ENCODE assay signal across 25 mouse cellular contexts in genomic region chr7:49686992-49687391, GRCm38 (mm10). TPM values are rescaled to one million over a fixed set of nuclear protein-coding genes. Genes with fewer than 3 reads are reported as not detected.
A peak's percentile ranks its signal among the peaks of the same experiment; 100 is the strongest.
DNase-seq lines count a peak whose midpoint lies in the region; ATAC-seq and TF ChIP-seq lines count a peak whose summit lies in the region.
"Had no signal": no experiment of that assay in that cellular context is flagged by ENCODE, and none has a peak within 500 bp of the region (broad histone marks: within the 10 kb centered on the region; RNA-seq: fewer than 3 reads in every experiment).

No protein-coding gene starts in this region.

- no peaks in the 10 kb centered on the region for H3K9me3 ChIP-seq in forebrain, embryonic 13.5 days (replicated peaks)
- H3K9me3 ChIP-seq in forebrain, postnatal 0 days (ENCODE audit: low read length), result no peaks in the 10 kb centered on the region
- H3K9me3 ChIP-seq in lung, postnatal 0 days (ENCODE audit: low read length), result no peaks in the 10 kb centered on the region
- H3K9me3 ChIP-seq in embryonic facial prominence, embryonic 10.5 days, result no peaks in the 10 kb centered on the region
- no peaks in the 10 kb centered on the region for H3K9me3 ChIP-seq in neural tube, embryonic 12.5 days
- H3K9me3 ChIP-seq: embryonic facial prominence, embryonic 15.5 days; heart, embryonic 10.5 days; liver, embryonic 12.5 days had no signal

- ATAC-seq in forebrain, embryonic 13.5 days, result 0 out of 2 replicates have a peak, but pooled peaks have one; percentile 38
- no peak for ATAC-seq in forebrain, postnatal 0 days
- no peak for ATAC-seq in lung, postnatal 0 days
- ATAC-seq in neural tube, embryonic 12.5 days (ENCODE audit: low FRiP score, low read depth), result 0 out of 2 replicates have a peak, but pooled peaks have one; percentile 21
- ATAC-seq: intestine, embryonic 16.5 days; liver, embryonic 12.5 days; Patski had no signal

- H3K27ac ChIP-seq in forebrain, embryonic 13.5 days, result no peak overlapping the region
- H3K27ac ChIP-seq in forebrain, postnatal 0 days (ENCODE audit: low read depth, low read length), result no peak overlapping the region
- H3K27ac ChIP-seq in lung, postnatal 0 days (ENCODE audit: low read length), result no peak overlapping the region
- no peak overlapping the region for H3K27ac ChIP-seq in embryonic facial prominence, embryonic 10.5 days (replicated peaks)
- H3K27ac ChIP-seq in neural tube, embryonic 12.5 days, result no peak overlapping the region
- H3K27ac ChIP-seq: embryonic facial prominence, embryonic 15.5 days; heart, embryonic 10.5 days; liver, embryonic 12.5 days had no signal

- WGBS in forebrain, embryonic 13.5 days, result 8% methylated on average over 11 of the region's 11 CpGs
- 10% methylated on average over 11 of the region's 11 CpGs for WGBS in forebrain, postnatal 0 days
- WGBS in lung, postnatal 0 days, result 25% methylated on average over 11 of the region's 11 CpGs
- 18% methylated on average over 11 of the region's 11 CpGs for WGBS in embryonic facial prominence, embryonic 10.5 days
- 15% methylated on average over 11 of the region's 11 CpGs for WGBS in neural tube, embryonic 12.5 days

- no peak for TF ChIP-seq CTCF in forebrain, postnatal 0 days (IDR thresholded peaks at IDR 0.05; ENCODE audit: low read depth)
- TF ChIP-seq CTCF in lung, postnatal 0 days (IDR thresholded peaks at IDR 0.05), result no peak

- no peak overlapping the region for H3K4me2 ChIP-seq in forebrain, embryonic 13.5 days
- no peak overlapping the region for H3K4me2 ChIP-seq in forebrain, postnatal 0 days (ENCODE audit: low read depth)
- no peak overlapping the region for H3K4me2 ChIP-seq in lung, postnatal 0 days (replicated peaks; ENCODE audit: low read depth, low read length)
- H3K4me2 ChIP-seq in neural tube, embryonic 12.5 days (replicated peaks), result no peak overlapping the region
- H3K4me2 ChIP-seq: embryonic facial prominence, embryonic 15.5 days; liver, embryonic 12.5 days had no signal

- no peak overlapping the region for H3K9ac ChIP-seq in forebrain, embryonic 13.5 days
- no peak overlapping the region for H3K9ac ChIP-seq in forebrain, postnatal 0 days
- no peak overlapping the region for H3K9ac ChIP-seq in lung, postnatal 0 days (replicated peaks; ENCODE audit: low read depth)
- H3K9ac ChIP-seq in neural tube, embryonic 12.5 days, result no peak overlapping the region
- H3K9ac ChIP-seq: embryonic facial prominence, embryonic 15.5 days; liver, embryonic 12.5 days had no signal

- H3K36me3 ChIP-seq in forebrain, embryonic 13.5 days (ENCODE audit: poor library complexity, severe bottlenecking), result no peaks in the 10 kb centered on the region
- no peaks in the 10 kb centered on the region for H3K36me3 ChIP-seq in forebrain, postnatal 0 days (ENCODE audit: insufficient read depth)
- H3K36me3 ChIP-seq in lung, postnatal 0 days (ENCODE audit: insufficient read depth, low read length), result no peaks in the 10 kb centered on the region
- no peaks in the 10 kb centered on the region for H3K36me3 ChIP-seq in embryonic facial prominence, embryonic 10.5 days (replicated peaks)
- no peaks in the 10 kb centered on the region for H3K36me3 ChIP-seq in neural tube, embryonic 12.5 days
- H3K36me3 ChIP-seq: embryonic facial prominence, embryonic 15.5 days; heart, embryonic 10.5 days; liver, embryonic 12.5 days had no signal

- no peak for TF ChIP-seq EP300 in lung, postnatal 0 days (IDR thresholded peaks at IDR 0.05)

- DNase-seq in forebrain, postnatal 0 days, result no peak
- DNase-seq in lung, postnatal 0 days (ENCODE audit: low spot score), result peak; percentile 22
- no peak for DNase-seq in lung, postnatal 4 days
- DNase-seq in embryonic facial prominence, embryonic 10.5 days (ENCODE audit: low spot score), result peak; percentile 33
- no peak for DNase-seq in spleen, postnatal 4 days (ENCODE audit: low spot score in 2 of 2)
- DNase-seq in B cell, adult 2 months, result no peak
- DNase-seq: cerebellum, postnatal 14 days; gastrocnemius, postnatal 36 days; heart, postnatal 14 days; kidney, postnatal 36 days; lung, postnatal 14 days; right cerebral cortex, adult 18-20 months; thymus, postnatal 36 days had no signal

- no peak overlapping the region for H3K4me3 ChIP-seq in forebrain, embryonic 13.5 days
- H3K4me3 ChIP-seq in forebrain, postnatal 0 days (ENCODE audit: low read depth, low read length), result no peak overlapping the region
- H3K4me3 ChIP-seq in lung, postnatal 0 days (ENCODE audit: low read depth, low read length), result no peak overlapping the region
- no peak overlapping the region for H3K4me3 ChIP-seq in embryonic facial prominence, embryonic 10.5 days
- no peak overlapping the region for H3K4me3 ChIP-seq in neural tube, embryonic 12.5 days
- H3K4me3 ChIP-seq: embryonic facial prominence, embryonic 15.5 days; heart, embryonic 10.5 days; liver, embryonic 12.5 days had no signal

- peaks cover 94% of the 10 kb centered on the region for H3K27me3 ChIP-seq in forebrain, embryonic 13.5 days
- H3K27me3 ChIP-seq in forebrain, postnatal 0 days (ENCODE audit: insufficient read depth, low read length), result peaks cover 56% of the 10 kb centered on the region
- no peaks in the 10 kb centered on the region for H3K27me3 ChIP-seq in lung, postnatal 0 days (replicated peaks; ENCODE audit: insufficient read depth, low read length)
- peaks cover 96% of the 10 kb centered on the region for H3K27me3 ChIP-seq in embryonic facial prominence, embryonic 10.5 days (replicated peaks; ENCODE audit: low read depth, poor library complexity, severe bottlenecking)
- H3K27me3 ChIP-seq in neural tube, embryonic 12.5 days (replicated peaks), result peaks cover 92% of the 10 kb centered on the region

- peaks cover 14% of the 10 kb centered on the region for H3K4me1 ChIP-seq in forebrain, embryonic 13.5 days
- H3K4me1 ChIP-seq in forebrain, postnatal 0 days (ENCODE audit: insufficient read depth), result no peaks in the 10 kb centered on the region
- H3K4me1 ChIP-seq in lung, postnatal 0 days (ENCODE audit: insufficient read depth, low read depth, low read length), result no peaks in the 10 kb centered on the region
- peaks cover 15% of the 10 kb centered on the region for H3K4me1 ChIP-seq in embryonic facial prominence, embryonic 10.5 days
- 0 out of 2 replicates have a peak, but pooled peaks cover 5% of the 10 kb centered on the region for H3K4me1 ChIP-seq in neural tube, embryonic 12.5 days
- H3K4me1 ChIP-seq: liver, embryonic 12.5 days had no signal

RNA-seq across cellular contexts. Expression of gene Dbx1, which starts 50.3 kb away (rescaled TPM):
- polyA plus RNA-seq in forebrain, embryonic 13.5 days (2015; fragmentation: Nextera tagmentation; extraction: Ambion mirVana), result 7.5 and 10.9 TPM in 2 replicates
- 0.08 and 0.33 TPM in 2 replicates for total RNA-seq in forebrain, postnatal 0 days (2014; rRNA removed)
- polyA plus RNA-seq in forebrain, postnatal 0 days (2015; fragmentation: Nextera tagmentation; extraction: Ambion mirVana), result 0.15 and 0.61 TPM in 2 replicates
- not detected in 2 replicates for polyA plus RNA-seq in lung, postnatal 0 days (2015; fragmentation: Nextera tagmentation; extraction: Ambion mirVana)
- polyA plus RNA-seq in embryonic facial prominence, embryonic 10.5 days (2016; fragmentation: Nextera tagmentation; extraction: Ambion mirVana), result 5.1 and 22.0 TPM in 2 replicates
- polyA plus RNA-seq in neural tube, embryonic 12.5 days (2016; fragmentation: Nextera tagmentation; extraction: Ambion mirVana), result 13.1 and 16.9 TPM in 2 replicates
- total RNA-seq: adrenal gland, postnatal 4 days; gastrocnemius, postnatal 36 days; heart, postnatal 14 days; layer of hippocampus, postnatal 25 days; left cerebral cortex, postnatal 36 days had no signal
- polyA plus RNA-seq: intestine, embryonic 16.5 days; liver, embryonic 12.5 days; Patski; spleen, adult 2 months; testis, adult 2 months had no signal

Comparison
In these comparisons a context has a peak if more than half of its experiments do, and no peak if none do; other contexts are left out.
1. ATAC-seq: peak in forebrain, embryonic 13.5 days (single experiment) and neural tube, embryonic 12.5 days (single experiment); none in forebrain, postnatal 0 days (single experiment) and lung, postnatal 0 days (single experiment).
2. DNase-seq: peak in lung, postnatal 0 days (single experiment) and embryonic facial prominence, embryonic 10.5 days (single experiment); none in forebrain, postnatal 0 days (single experiment), lung, postnatal 4 days (0 of 2), spleen, postnatal 4 days (0 of 2) and B cell, adult 2 months (0 of 2).